Mouse (Mus musculus): ENCODE data around the gene Avl9.

Gene Avl9

DNA sequence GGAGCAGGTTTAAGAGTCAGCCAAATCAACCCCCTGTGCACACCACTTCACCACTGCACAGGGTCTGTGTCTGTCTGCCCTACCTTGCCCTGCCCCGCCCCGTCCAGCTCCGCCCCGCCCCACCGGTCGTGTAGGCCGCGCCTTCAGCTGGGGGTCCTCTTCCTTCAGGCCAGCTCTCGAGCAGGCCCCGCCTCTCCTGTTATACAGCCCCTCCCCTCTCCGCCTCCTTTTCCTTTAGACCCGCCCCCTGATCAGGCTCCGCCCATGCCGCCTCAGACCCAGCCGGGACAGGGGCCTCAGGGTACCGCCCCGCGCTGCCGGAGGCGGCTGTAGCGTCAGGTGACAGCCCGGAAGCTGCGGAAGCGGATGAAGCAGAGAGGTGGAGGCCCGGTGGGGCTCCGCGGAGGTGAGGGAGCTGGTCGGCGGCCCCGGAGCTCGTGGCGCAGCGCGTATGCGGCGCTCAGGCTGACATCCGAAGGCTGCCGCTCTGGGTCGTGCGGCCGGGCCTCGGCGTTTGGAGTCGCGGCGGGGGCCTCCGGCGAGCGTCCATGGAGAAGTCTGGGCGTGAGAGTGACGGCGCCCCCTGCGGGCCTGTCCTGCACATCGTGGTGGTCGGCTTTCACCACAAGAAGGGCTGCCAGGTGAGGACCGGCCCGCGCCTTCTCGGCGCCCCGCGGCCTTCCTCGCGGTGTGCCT lies at the start of gene Avl9:
Gene Avl9, plus strand, starts transcription at position 326 of the 696 bp plus-strand sequence.
- DNase-seq: peak; percentile 99

- no peak for DNase-seq
These were observed 26.5 kb upstream of the Avl9 start for GRCm38 (mm10) chr6:56688238-56688637.

DNA sequence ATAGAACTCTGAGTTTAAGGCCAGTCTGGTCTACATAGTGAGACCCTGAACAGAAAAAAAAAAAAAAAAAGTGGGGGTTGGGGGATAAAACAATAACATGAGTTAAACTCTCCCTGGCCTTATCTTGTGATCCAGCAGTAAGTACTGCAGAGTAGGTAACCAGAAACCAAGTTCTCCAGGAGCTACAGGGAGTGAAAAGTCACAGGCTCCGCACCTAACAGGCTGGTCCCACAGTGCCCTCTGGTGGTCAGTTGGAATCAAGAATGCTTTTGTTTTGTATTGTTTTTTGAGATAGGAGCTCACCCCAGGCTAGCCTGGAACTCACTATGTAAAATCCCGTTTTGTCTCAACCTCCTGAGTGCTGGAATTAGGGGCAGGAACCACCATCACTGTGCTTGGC lies 23.5 kb upstream of the Avl9 start:
- peak; percentile 55 for DNase-seq

GRCm38 (mm10) chr6:56692445-56692844 lies 22.3 kb upstream of the Avl9 start:
- DNase-seq: no peak

DNA sequence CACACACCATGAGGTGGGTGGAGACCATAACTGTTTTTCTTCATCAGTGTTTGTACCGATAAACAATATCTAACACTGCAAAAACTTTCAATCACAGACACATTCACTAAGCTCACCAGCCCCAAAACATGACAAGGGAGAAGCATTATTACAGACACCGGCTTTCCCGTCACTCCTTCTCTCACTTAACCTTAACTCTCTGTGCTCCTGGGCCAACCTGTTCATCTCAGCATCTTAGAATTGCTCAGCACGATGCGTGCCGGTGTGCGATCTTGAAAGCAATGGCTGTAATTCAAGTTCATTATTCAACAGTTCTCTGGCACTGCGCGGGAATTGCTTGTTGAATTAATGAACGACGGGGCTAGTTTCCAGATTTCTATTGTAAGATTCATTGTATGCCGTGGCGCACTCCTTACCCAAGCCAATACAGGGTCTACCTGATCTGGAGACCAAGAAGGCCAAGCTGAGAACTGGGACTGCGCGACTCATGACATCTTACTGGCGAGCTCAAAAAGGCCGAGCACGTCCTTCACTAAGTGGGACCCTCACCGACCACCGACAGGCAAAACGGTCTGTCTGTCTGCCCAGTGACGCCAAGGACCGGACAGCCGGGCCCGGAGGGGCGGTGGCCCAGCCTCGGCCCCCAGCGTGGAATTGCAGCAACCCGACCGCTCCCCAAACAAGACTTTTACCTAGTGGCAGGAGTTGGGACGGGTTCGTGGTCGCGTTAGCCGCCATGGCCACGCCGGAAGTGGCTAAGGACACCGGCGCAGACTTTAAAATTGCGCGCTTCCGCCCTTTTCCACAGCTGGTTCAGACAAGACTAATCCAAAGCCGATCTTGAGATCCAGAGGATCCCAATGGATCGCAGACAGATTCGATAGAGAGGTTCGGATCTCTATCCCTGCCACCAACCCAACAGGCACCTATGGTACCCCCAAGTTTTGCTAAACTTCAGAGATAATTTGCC lies 10.5 kb upstream of the Avl9 start, which contains the start of gene Lsm5:
Gene Lsm5, minus strand, starts transcription at position 780 of the 970 bp plus-strand sequence.
- peak; percentile 88 for DNase-seq

GRCm38 (mm10) chr6:56714186-56714573 lies 519 bp upstream of the Avl9 start:
- no peak for DNase-seq

GRCm38 (mm10) chr6:56715270-56715666 lies 569 bp downstream of the Avl9 start:
- DNase-seq: no peak

DNA sequence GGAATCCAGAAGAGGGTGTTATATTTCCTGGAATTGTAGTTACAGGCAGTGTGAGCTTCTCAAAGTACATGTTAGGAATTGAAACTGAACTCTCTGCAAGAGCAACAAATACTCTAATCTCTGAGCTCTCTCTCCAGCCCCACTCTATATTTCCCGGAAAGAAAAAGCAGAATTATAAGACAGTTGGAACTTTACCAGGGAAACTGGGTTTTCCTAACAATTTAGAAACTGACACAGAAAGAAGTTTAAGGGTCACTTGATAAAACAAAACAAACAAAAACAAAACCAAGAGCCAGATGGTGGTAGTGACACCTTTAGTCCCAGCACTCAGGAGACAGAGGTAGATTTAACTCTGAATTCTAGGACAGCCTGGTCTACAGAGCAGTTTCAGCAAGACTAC lies 4.4 kb downstream of the Avl9 start:
- DNase-seq: no peak

DNA sequence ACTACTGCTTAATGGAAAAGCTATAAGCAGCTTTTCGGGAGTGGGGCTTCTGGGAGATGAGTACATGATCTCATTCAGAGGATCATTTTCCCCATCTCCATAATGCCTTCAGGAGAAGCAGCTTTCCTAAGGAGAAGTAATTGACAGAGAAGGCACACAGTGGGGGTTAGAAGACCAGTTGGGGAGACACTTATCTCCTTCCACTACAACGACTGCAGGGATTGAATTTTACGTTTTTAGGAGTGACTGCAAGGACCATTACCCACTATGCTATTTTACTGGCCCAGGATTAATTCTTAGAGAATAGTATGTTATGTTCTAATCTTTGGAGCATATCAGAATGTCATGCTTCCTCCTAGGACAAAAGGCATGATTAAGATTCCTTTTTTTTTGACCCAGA lies 6.2 kb downstream of the Avl9 start:
- no peak for DNase-seq

- no peak for DNase-seq
These were observed 17.8 kb downstream of the Avl9 start for GRCm38 (mm10) chr6:56732545-56732944.

- DNase-seq: no peak
These were observed 31.3 kb downstream of the Avl9 start for GRCm38 (mm10) chr6:56745950-56746543.

DNA sequence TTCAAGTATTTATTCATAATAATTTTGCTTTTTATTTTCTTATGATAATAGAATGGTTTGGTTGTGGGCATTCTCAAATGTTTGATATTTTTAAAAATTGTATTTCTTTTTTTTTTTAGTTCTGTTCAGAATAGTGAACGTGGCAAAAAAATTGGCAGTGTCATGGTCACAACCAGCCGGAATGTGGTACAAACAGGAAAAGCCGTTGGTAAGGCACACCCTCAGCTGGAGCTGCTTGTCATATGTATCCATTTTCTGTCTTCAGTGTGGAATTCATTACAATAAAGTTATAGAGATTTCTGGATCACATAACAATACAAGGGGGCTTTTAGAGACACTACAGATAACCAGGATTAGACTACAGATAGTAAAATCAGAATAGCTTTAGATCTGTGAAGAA lies 39.0 kb downstream of the Avl9 start:
- no peak for DNase-seq

DNA sequence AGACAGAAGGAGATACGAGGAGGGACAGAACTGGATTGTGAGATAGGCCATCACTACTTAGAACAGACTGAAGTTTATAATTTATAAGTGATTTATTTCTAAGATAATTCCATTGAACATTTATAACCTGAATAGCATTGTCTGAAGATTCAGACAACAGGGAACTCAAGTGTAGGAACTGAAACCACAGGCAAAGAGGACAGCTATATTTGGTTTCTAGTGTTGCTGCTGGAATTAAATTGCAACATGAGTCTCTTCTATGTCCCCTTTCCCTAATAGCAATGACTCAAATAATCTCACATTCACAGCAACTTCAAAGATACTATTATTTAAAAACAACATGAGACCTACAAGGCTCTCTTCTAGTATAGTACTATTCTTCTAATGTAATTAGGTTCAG lies 41.4 kb downstream of the Avl9 start:
- no peak for DNase-seq

DNA sequence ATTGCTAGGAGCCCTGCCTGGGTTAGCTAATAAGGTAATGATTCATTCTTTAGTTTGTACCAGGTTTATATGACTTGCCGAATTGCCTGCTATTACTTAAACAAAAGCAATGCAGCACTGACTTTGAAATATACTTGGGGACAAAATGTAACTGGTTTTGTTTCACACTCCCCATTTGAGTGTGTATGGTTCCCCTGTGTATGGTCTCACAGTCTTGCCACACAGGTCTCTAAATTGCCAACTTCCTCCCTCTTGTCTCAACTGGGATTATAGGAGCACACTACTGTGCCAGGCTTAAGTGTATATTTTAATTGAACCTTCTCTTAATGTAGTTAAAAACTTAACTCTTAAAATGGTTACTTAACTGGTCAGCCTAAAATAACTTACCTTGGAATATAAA lies 44.6 kb downstream of the Avl9 start:
- no peak for DNase-seq

DNA sequence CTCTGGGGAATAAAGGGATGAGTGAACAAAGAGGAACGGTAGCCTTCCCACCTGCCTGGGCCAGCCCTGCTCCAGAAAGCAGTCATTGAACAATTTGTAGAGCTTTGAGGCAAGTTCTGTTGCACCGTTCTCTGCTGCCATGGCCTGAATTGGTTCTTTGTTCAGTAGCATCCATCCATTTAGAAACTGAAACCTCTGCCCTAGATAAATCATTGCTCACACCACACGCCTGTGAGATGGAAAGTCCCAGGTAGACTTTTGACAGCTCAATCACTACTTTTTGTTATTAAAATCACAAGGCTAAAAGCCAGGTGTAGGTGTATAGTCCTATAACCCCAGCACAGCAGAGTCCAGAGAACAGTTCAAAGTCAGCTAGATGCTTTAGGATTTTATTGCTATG lies 50.6 kb downstream of the Avl9 start:
- DNase-seq: no peak

DNA sequence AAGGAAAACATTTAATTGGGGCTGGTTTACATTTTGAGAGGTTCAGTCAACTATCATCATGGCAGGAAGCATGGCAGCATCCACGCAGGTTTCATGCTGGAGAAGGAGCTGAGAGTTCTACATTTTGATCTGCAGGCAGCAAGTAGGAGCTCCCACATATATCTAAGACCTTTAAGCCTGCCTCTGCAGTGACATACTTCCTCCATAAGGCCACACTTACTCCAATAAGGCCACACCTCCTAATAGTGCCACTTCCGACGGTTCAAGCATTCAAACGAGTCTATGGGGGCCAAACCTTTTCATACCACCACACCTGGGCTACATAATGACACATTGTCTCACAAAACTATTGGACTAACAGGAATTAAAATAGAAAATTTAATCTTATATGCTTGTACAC lies 51.0 kb downstream of the Avl9 start:
- DNase-seq: no peak

DNA sequence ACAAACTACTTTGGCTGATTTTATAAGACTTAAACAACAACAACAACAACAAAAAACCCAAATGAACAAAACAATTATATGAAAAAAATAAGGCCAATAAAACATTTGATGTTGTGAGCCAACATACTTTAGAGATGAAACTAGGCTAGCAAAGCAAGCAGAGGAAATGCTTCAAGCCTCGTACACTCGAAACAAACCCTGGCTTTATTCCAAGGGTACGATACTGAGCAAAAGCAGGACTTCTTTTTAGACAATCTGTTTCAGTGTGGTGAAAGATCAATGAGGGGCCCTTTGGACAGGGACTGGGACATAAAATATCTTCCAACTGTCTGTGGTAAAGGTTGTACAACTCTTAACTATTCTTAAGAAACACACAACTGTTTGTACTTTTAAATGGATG lies 61.1 kb downstream of the Avl9 start:
- DNase-seq: no peak

DNA sequence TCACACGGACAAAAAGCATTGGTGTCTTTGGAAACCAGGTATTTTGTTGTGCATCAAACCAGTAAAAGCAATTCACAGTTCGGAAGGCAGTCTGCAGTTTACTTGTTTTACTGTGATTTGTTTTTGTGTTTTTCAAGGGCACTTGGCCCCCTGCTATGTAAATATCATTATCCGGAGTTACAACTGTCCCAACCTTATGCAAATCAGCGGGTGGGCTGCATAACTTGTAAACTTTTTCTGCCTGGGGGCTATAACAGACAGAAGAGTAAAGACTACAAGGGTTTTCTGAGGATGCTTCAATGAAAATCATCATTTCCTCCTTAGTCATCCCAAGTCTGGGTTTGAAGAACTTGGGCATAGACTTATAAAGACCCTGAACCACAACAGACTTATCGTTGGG lies 64.9 kb downstream of the Avl9 start:
- DNase-seq: no peak

DNA sequence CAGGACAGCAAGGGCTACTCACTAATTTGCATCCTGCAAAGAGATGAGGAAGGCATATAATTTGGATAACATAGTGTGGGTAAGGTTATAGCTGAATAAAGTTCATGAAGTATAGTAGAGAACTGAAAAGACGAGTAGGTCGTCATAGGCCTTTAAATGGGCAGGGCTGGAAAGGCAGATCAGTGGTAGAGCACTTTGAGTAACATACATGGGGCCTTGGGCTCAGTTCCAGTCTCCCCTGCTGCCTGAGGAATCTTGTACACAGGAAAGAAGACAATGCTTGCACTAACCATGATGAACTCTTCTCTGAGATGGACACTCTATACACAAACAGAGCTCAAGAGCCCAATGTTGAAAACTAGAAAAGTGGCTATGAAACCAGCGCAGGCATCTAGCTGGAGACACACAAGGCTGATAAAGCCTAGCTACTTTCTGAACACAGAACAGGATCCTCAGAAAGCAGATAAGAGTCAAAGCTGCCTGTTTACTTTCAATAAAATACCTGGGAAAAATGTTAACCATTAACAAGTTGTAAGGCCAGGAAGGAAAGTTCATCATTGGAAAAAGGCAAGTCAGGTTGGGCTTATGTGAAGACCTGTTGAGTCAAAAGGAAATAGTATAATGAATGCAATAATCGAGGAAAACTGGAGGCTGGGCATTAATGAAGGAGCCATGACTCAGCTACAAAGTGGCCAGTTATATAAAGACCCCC lies 69.0 kb downstream of the Avl9 start:
- peak; percentile 11 for DNase-seq

DNA sequence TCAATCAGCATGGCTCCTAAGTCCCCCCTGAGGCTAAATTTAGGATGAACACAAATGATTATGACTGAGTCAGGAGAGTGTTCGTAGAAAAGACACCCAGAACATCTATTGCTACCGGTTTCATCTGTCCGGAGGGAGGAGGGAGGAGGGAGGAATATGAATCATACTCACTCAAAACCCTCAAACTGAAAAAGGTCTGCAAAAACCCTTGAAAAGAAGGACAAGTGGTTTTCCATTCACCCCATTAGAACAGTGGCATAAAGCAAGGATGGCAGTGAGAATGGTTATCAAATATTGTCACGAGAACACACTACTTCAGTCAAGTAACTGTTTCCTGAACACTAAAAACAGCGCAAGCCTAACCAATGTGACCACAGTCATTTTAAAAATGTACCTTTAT lies 70.4 kb downstream of the Avl9 start:
- DNase-seq: no peak

DNA sequence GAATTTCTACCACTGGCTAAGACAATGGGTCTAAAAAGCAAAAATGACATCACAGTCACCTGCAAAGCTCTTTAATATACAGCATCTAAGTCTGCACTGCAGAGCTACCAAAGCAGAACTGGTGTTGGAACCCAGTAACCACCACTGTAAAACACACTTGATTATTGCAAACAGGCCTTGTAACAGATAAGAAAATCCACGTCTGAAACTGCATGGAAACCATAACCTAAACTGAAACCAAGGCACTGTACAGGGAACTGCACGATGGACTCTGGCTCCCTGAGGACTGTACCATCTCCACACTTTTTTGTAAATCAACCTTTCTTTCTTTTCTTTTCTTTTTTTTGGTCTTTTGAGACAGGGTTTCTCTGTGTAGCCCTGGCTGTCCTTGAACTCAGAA lies 73.0 kb downstream of the Avl9 start:
- no peak for DNase-seq

GRCm38 (mm10) chr6:56789336-56789735 lies 74.6 kb downstream of the Avl9 start:
- no peak for DNase-seq

DNA sequence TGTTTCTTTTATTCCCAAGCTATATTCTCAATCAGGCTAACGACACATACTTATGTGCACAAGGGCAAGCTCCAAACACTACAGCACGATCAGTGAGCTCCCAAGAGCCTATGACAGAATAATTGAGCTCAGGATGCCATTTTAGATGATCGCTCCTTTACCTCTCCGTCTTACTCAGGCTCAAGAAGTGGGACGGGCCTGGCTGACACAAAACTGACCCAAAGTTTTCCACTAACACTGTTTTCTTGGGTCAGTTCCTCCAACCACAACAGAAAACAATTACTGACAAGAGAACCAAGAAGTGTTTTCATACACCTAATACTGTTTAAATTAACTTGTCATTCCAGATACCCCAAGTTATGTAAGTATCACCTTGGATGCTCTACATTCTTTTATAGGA lies 80.1 kb downstream of the Avl9 start:
- no peak for DNase-seq

All from kidney, adult 18-20 months (tissue).